Mouse (Mus musculus) liver, embryonic 16.5 days (tissue): ENCODE data around the gene Asap2. TPM values are rescaled to one million over a fixed set of nuclear protein-coding genes. Genes with fewer than 3 reads are reported as not detected.

Experiments used
- ATAC-seq: fragments of 200-750 bp; cut with Nextera tagmentation; 2 replicates; pipeline ENCODE4 v1.8.0; 2017; ENCODE audit warnings: low read depth, mild to moderate bottlenecking, moderate number of reproducible peaks, moderate library complexity
- H3K27ac ChIP-seq: fragments of 300-500 bp; sonication (generic); 2 replicates; pipeline ENCODE4 v1.5.1; 2014; ENCODE audit warnings: mild to moderate bottlenecking, low read length
- H3K27me3 ChIP-seq: fragments of 300-500 bp; sonication (generic); 2 replicates; pipeline ENCODE4 v1.6.1; 2014; ENCODE audit warnings: low read depth, low read length, mixed read lengths; ENCODE audit not compliant: control insufficient read depth, insufficient read depth
- H3K36me3 ChIP-seq: fragments of 300-500 bp; sonication (generic); 2 replicates; pipeline ENCODE4 v1.6.1; 2014; ENCODE audit warnings: mild to moderate bottlenecking; ENCODE audit not compliant: control insufficient read depth, insufficient read depth
- H3K4me1 ChIP-seq: fragments of 300-500 bp; sonication (generic); 2 replicates; pipeline ENCODE4 v1.6.1; 2014; ENCODE audit warnings: low read depth, low read length, mixed read lengths; ENCODE audit not compliant: control insufficient read depth
- H3K4me2 ChIP-seq: fragments of 300-500 bp; sonication (generic); 2 replicates; pipeline ENCODE4 v1.6.1; 2014; ENCODE audit warnings: low read depth, low read length, mixed read lengths
- H3K4me3 ChIP-seq: fragments of 300-500 bp; sonication (generic); 2 replicates; pipeline ENCODE4 v1.5.1; 2014; ENCODE audit warnings: low read depth, mild to moderate bottlenecking, low read length
- H3K9ac ChIP-seq: fragments of 300-500 bp; sonication (generic); 2 replicates; pipeline ENCODE4 v1.6.1; 2014; ENCODE audit warnings: low read depth, low read length
- H3K9me3 ChIP-seq: fragments of 300-500 bp; sonication (generic); replicated peaks from 2 replicates; pipeline ENCODE4 v1.6.1; 2016; ENCODE audit warnings: low read length; ENCODE audit not compliant: control insufficient read depth
- WGBS: fragments of 180-500 bp; shearing (Covaris S2); extraction: QIAGEN DNeasy Blood & Tissue Kit; methylation state at CpG from one replicate; pipeline ENCODE4 v1.1.7; 2014; ENCODE audit not compliant: insufficient replicate concordance; 5-methylcytosine and 5-hydroxymethylcytosine counted together
- polyA plus RNA-seq: library from polyadenylated mRNA; unstranded; fragments of >200 nt; fragmentation: Nextera tagmentation; extraction: Ambion mirVana; gene quantifications from 2 replicates; pipeline ENCODE4 v1.2.1, GENCODE M21; 2015

Gene Asap2
- polyA plus RNA-seq, 1 experiment from 2014 or later, result 1.5 TPM

DNA sequence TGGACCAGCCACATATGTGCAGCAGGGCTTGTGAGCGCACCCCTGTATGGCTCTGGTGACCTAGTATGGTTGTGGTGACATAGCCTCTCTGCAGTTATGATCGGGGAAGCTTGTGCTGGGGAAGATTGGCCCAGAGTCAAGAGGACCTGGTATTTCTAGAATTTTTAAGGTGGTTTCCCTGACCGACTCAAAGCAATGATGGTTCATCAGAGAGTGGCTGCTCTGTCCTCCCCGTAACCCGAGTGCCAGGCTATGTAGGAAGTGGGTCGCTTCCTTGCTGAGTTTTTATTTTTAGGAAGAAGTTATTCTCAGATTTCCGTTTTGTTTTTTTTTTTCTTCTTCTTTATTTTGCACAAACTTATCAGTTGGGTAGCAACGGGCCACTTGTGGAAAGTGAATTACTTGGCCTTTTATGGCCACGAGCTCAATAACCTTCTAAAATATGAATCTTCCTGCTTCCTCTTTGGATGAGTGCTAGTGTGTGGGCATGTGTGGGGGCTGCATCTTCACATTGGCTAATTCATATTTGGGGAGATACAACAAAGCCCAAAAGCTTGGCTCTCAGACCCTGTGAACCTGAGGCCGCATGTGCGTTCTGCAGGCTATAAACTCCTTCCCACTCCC, 218.0 kb downstream of the Asap2 start:
- 38% methylated on average over 11 of the region's 11 CpGs for WGBS
- H3K27ac ChIP-seq, result no peak overlapping the region

DNA sequence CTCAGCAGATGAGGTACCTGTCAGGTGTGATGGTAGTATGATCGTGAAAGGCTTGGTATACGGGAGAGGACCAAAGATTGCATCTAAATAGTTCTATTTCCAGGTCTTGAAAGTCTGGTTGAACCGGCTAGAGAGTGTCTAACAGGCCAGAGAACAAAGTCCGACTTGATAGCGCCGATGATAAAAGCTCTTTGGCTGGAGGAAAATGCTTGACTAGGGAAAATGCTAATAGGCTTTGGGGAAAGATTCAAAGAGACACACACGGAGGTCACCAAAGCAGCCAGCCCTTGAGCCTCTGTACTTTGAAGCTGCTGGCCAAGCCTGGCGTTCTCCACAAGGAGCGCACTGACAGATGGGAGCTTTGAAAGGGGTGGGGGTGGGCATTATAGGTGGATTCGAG, 219.0 kb downstream of the Asap2 start:
- Histone ChIP-seq H3K4me3 (no peak overlapping the region), H3K4me2 (no peak overlapping the region), H3K27ac (no peak overlapping the region), H3K9me3 (no peaks in the 10 kb centered on the region), H3K36me3 (no peaks in the 10 kb centered on the region), H3K27me3 (no peaks in the 10 kb centered on the region), H3K9ac (no peak overlapping the region), H3K4me1 (peaks cover 13% of the 10 kb centered on the region)
- 0 out of 2 replicates have a peak, but pooled peaks have one; percentile 11 for ATAC-seq
- WGBS, result 66% methylated on average over 10 of the region's 10 CpGs

More for the DNA sequence above, 218.0 kb downstream of the Asap2 start:
- Histone ChIP-seq H3K36me3 (no peaks in the 10 kb centered on the region), H3K9me3 (no peaks in the 10 kb centered on the region), H3K9ac (no peak overlapping the region), H3K4me3 (no peak overlapping the region), H3K27me3 (no peaks in the 10 kb centered on the region), H3K4me2 (no peak overlapping the region), H3K4me1 (peaks cover 13% of the 10 kb centered on the region)
- no peak for ATAC-seq

DNA sequence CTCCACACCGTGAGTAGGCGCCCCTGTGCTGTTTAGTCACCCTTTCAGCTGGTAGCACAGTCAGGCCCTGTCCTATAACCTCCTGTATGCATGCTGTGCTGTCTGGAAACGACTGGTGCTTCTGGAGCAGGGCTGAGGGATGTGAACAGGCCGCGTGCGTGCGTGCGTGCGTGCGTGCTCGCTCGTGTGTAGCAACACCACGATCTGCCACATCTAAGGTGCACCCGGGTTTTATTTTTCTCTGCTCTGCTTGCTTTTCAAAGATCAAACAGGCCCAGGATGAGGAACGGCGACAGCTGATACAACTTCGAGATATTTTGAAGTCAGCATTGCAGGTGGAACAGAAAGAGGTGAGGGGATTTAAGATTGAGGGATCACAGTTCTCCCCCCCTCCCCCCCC, 222.6 kb downstream of the Asap2 start:
- no peak overlapping the region for H3K9ac ChIP-seq
- no peaks in the 10 kb centered on the region for H3K9me3 ChIP-seq
- no peak for ATAC-seq
- no peak overlapping the region for H3K27ac ChIP-seq
- WGBS, result 82% methylated on average over 17 of the region's 17 CpGs
- no peaks in the 10 kb centered on the region for H3K36me3 ChIP-seq
- no peaks in the 10 kb centered on the region for H3K27me3 ChIP-seq
- H3K4me1 ChIP-seq, result no peaks in the 10 kb centered on the region; the same call in 1 of the 2 replicates
- H3K4me3 ChIP-seq, result no peak overlapping the region
- no peak overlapping the region for H3K4me2 ChIP-seq

DNA sequence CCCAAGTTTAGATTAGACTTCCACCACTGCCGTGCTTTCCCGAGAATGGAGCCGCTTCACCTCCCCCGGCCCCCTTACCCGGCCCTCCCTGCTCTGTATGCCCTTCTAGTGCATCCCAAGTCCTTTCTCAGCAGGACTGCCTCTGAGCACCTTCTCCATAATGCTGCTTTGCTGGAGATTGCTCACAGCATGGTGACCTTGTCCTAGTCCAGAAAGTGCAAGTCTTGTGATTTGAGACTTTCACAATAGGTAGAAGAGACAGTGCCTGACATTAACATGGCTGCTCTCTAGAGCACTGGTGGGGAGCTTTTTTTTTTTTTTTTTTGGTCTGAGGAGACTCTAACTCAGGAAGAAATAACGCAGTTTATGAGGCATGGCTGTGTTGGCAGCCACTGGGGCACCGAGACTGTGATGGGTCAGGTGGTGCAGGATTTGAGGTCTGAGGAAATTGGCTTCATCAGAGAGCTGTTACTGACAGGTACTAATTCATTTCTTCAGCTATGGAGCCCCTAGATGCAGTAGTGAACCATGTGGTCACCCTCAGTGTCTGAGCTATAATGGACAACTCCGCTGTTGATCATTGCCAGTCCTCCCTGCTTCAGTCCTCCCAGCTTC, 224.4 kb downstream of the Asap2 start:
- Histone ChIP-seq H3K4me1 (no peaks in the 10 kb centered on the region; the same call in 1 of the 2 replicates), H3K9me3 (no peaks in the 10 kb centered on the region), H3K27me3 (no peaks in the 10 kb centered on the region), H3K4me2 (no peak overlapping the region), H3K4me3 (no peak overlapping the region), H3K9ac (no peak overlapping the region), H3K27ac (no peak overlapping the region), H3K36me3 (no peaks in the 10 kb centered on the region)
- no peak for ATAC-seq
- WGBS, result 76% methylated on average over 8 of the region's 8 CpGs

DNA sequence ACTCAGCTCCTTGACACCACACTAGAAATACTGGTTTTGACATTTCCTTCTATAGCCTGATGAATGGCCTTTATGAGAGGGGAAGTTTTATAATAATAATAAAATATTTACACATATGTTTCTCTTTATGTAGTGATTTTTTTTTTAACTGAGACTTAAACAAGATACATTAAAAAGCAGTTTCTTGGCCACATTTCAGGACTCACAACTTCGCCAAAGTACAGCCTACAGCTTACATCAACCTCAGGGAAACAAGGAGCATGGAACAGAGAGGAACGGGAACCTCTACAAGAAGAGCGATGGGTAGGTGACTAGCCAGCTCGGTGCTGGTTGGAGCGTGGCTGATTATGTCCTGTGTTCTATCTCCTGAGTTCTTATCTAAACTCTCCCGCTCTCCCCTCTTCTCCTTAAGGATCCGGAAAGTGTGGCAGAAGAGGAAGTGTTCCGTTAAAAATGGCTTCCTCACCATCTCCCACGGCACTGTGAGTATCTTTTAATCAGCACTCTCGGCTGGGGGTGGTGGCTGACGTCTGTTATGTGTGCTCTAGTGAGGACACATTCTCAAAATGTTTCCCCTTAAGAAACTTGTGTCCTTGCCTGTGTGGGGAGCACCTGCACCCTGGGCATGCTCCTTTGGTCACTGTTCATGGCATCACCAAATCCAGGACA, 227.7 kb downstream of the Asap2 start:
- Histone ChIP-seq H3K36me3 (no peaks in the 10 kb centered on the region), H3K9ac (no peak overlapping the region), H3K27me3 (no peaks in the 10 kb centered on the region), H3K9me3 (no peaks in the 10 kb centered on the region), H3K4me3 (no peak overlapping the region), H3K4me2 (no peak overlapping the region), H3K4me1 (no peaks in the 10 kb centered on the region), H3K27ac (no peak overlapping the region)
- WGBS, result 20% methylated on average over 11 of the region's 11 CpGs
- ATAC-seq, result no peak

DNA sequence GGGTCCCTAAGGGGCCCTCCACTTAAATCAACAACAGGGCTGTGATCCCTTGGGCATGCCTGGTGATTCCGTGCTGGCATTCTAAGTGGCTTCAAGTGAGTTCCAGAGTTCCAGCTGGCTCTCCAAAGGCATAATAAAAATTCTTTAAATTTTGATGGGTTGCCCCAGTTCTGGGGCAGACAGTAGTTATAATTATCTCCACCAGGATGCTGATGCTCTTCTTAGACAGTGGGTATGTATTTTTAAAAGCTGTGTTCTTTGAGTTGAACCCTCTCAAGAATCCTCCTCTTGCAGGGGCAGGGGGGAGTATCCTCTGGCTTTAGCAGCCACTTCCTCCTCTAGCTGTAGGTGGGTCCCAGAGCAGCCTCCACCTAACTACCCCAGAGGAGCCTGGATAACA, 230.3 kb downstream of the Asap2 start:
- no peaks in the 10 kb centered on the region for H3K27me3 ChIP-seq
- ATAC-seq, result no peak
- H3K4me3 ChIP-seq, result no peak overlapping the region
- no peak overlapping the region for H3K4me2 ChIP-seq
- 76% methylated on average over 1 of the region's 1 CpGs for WGBS
- H3K27ac ChIP-seq, result no peak overlapping the region
- H3K9ac ChIP-seq, result no peak overlapping the region
- H3K36me3 ChIP-seq, result no peaks in the 10 kb centered on the region
- no peaks in the 10 kb centered on the region; the same call in 1 of the 2 replicates for H3K4me1 ChIP-seq
- H3K9me3 ChIP-seq, result no peaks in the 10 kb centered on the region

DNA sequence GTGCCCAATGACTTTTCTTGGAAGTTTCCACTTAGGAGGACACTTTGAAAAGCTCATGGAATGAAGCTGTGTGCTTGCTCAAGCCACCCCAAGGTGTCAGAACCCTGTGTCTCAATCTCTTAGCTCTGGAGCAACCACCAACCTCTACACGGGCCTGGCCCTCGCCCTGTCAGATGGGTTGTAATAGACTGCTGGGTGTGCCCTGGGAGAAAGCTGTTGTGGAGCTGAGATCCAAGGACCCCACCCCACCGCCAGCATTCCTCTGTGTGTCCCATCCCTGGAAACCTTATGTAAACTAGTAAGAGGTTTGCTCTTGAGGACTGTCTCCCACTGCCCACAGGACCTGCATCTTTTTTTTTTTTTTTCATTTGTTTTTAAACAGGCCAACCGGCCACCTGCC, 233.7 kb downstream of the Asap2 start:
- no peaks in the 10 kb centered on the region for H3K9me3 ChIP-seq
- no peaks in the 10 kb centered on the region for H3K36me3 ChIP-seq
- H3K27ac ChIP-seq, result no peak overlapping the region
- no peak overlapping the region for H3K4me3 ChIP-seq
- no peaks in the 10 kb centered on the region for H3K27me3 ChIP-seq
- H3K4me1 ChIP-seq, result peaks cover 17% of the 10 kb centered on the region
- no peak overlapping the region for H3K4me2 ChIP-seq
- no peak for ATAC-seq
- 55% methylated on average over 4 of the region's 4 CpGs for WGBS
- no peak overlapping the region for H3K9ac ChIP-seq

DNA sequence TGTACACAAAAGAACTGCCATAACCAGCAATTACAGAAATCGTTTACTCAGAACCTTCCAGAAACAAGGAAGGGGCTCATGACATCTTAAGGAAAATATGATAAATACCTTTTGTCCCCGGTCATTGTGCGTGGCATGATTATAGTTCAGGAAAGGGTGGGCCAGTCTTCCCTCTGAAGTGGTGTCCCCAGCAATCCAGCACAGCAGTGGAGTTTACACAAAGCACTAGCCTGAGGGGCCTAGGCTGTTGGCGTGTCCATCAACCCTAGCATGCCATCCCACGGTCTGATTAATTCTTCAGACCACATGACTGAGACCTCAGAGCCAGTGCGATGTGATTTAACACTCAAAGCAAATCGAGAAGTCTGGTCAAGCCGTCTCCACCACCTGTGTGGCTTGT, 235.1 kb downstream of the Asap2 start:
- H3K4me1 ChIP-seq, result peaks cover 23% of the 10 kb centered on the region
- no peak overlapping the region for H3K4me3 ChIP-seq
- H3K36me3 ChIP-seq, result no peaks in the 10 kb centered on the region
- H3K27ac ChIP-seq, result no peak overlapping the region
- H3K27me3 ChIP-seq, result no peaks in the 10 kb centered on the region
- 70% methylated on average over 8 of the region's 8 CpGs for WGBS
- no peaks in the 10 kb centered on the region for H3K9me3 ChIP-seq
- ATAC-seq, result no peak
- H3K4me2 ChIP-seq, result no peak overlapping the region
- H3K9ac ChIP-seq, result no peak overlapping the region

DNA sequence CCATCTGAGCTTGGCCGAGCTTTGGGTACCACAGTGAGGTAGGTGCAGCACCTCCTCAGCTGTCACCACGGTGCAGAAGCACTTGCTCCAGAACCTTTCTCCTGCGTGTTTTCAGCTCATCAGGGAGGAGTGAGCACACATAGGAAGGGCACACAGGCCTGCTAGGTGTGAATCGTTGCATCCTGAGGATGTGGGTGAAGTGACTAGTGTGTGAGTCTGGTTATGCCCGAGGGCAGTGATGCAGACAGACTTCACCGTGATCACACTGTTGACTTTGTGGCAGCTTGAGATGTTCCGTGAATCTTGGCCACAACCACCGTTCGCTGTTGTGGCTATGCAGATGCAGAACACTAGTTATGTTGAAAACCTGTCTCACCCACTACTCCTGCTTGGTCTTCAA, 236.1 kb downstream of the Asap2 start:
- 67% methylated on average over 9 of the region's 9 CpGs for WGBS
- H3K9ac ChIP-seq, result no peak overlapping the region
- H3K36me3 ChIP-seq, result no peaks in the 10 kb centered on the region
- peaks cover 23% of the 10 kb centered on the region for H3K4me1 ChIP-seq
- no peak overlapping the region for H3K4me3 ChIP-seq
- no peak overlapping the region for H3K27ac ChIP-seq
- H3K4me2 ChIP-seq, result no peak overlapping the region
- no peaks in the 10 kb centered on the region for H3K9me3 ChIP-seq
- ATAC-seq, result no peak
- H3K27me3 ChIP-seq, result no peaks in the 10 kb centered on the region
